Mouse (Mus musculus): ENCODE measurements around the gene Aif1. TPM values are rescaled to one million over a fixed set of nuclear protein-coding genes. Genes with fewer than 3 reads are reported as not detected.

The Aif1 gene
- polyA plus RNA-seq, 1 experiment = not detected

DNA sequence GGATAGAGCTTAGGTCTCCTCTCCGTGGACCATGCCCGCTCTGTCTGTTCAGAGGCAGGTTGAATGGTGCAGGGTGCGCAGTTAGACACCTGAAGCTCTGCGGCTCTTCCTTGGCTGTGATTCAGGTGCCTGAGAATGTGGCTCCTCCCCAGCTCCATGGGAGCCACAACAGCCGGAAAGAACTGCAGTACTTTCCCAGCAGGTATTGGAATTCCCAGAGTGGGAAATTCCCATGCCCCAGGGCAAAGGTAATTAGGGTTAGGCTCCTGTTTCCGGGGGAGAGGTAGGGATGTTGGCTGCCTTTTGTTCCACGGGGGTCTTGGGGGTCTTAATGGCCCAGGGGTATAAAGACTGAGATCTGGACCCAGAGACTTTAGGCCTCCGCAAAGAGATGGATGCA lies 23.1 kb upstream of the Aif1 start:
- Histone ChIP-seq H3K79me3 (ENCODE audit: low read depth) (no peaks in the 10 kb centered on the region), H3K79me2 (ENCODE audit: control insufficient read depth, insufficient read depth) (no peaks in the 10 kb centered on the region), H3K27me3 (ENCODE audit: control insufficient read depth, insufficient read depth, insufficient read length) (no peaks in the 10 kb centered on the region), H3ac (ENCODE audit: control insufficient read depth, insufficient read length, low read depth) (no peak overlapping the region), H3K36me3 (ENCODE audit: control insufficient read depth, insufficient read depth) (no peaks in the 10 kb centered on the region), H3K4me3 (ENCODE audit: insufficient read depth, poor library complexity, severe bottlenecking) (no peak overlapping the region)
- TF ChIP-seq USF1 (IDR thresholded peaks at IDR 0.05; ENCODE audit: low read depth) (no peak), MYOD1 (IDR thresholded peaks at IDR 0.05; ENCODE audit: control insufficient read depth, insufficient read length, low read depth) (no peak), FOSL1 (IDR thresholded peaks at IDR 0.05; ENCODE audit: insufficient read depth, low read length, poor library complexity, severe bottlenecking) (no peak), CEBPB (IDR thresholded peaks at IDR 0.05; ENCODE audit: low read depth) (no peak), CTCF (IDR thresholded peaks at IDR 0.05; ENCODE audit: control insufficient read depth, insufficient read depth, insufficient read length) (no peak), MYOG (IDR thresholded peaks at IDR 0.05; ENCODE audit: control insufficient read depth, extremely low read depth, insufficient read length) (no peak), MAX (IDR thresholded peaks at IDR 0.05) (no peak)

DNA sequence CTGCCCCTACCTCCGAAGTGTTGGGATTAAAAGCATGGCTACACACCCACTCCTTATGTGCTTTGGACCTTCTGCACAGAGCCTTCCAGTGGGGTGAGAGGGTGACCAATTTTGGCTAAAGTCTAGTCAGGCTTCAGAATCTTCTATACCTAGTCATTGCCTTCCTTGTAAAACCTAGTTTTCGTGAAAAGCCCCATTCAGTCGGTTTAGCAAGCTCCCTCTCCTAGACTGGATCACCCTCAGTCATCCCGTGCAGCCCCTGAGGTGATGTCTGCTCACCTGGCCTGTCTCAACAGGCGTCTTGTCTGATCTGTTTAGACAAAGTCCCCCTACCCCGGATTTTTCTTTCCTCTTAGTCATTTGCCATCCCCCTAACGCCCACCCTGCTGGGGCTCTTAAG lies 22.2 kb upstream of the Aif1 start:
- H3K4me3 ChIP-seq (ENCODE audit: insufficient read depth, poor library complexity, severe bottlenecking) = no peak overlapping the region
- no peaks in the 10 kb centered on the region for H3K36me3 ChIP-seq (ENCODE audit: control insufficient read depth, insufficient read depth)
- no peak overlapping the region for H3ac ChIP-seq (ENCODE audit: control insufficient read depth, insufficient read length, low read depth)
- H3K27me3 ChIP-seq (ENCODE audit: control insufficient read depth, insufficient read depth, insufficient read length) = no peaks in the 10 kb centered on the region
- no peaks in the 10 kb centered on the region for H3K79me3 ChIP-seq (ENCODE audit: low read depth)
- H3K79me2 ChIP-seq (ENCODE audit: control insufficient read depth, insufficient read depth) = no peaks in the 10 kb centered on the region
- TF ChIP-seq FOSL1 (IDR thresholded peaks at IDR 0.05; ENCODE audit: insufficient read depth, low read length, poor library complexity, severe bottlenecking) = no peak
- TF ChIP-seq MYOD1 (IDR thresholded peaks at IDR 0.05; ENCODE audit: control insufficient read depth, insufficient read length, low read depth) = no peak
- TF ChIP-seq USF1 (IDR thresholded peaks at IDR 0.05; ENCODE audit: low read depth) = no peak
- no peak for TF ChIP-seq CEBPB (IDR thresholded peaks at IDR 0.05; ENCODE audit: low read depth)
- TF ChIP-seq MYOG (IDR thresholded peaks at IDR 0.05; ENCODE audit: control insufficient read depth, extremely low read depth, insufficient read length) = no peak
- no peak for TF ChIP-seq CTCF (IDR thresholded peaks at IDR 0.05; ENCODE audit: control insufficient read depth, insufficient read depth, insufficient read length)
- TF ChIP-seq MAX (IDR thresholded peaks at IDR 0.05) = no peak

DNA sequence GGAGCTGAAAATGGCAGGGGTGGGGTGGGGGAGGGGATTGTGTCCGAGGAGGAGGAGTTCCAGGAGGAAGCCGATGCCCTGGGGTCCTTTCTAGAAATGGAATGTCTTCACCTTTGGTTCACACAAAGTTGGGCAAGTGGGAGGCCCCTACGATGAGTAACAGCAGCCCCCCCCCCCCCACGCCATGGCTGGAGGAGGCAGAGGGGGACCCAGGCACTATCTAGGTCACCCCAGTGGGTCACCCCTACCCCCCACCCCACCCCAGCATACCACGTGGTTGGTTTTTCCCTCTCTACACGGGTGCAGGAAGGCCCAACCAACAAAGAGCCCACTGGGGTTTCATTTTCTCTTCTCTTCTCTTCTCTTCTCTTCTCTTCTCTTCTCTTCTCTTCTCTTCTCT lies 21.3 kb upstream of the Aif1 start:
- Histone ChIP-seq H3K36me3 (ENCODE audit: control insufficient read depth, insufficient read depth) (no peaks in the 10 kb centered on the region), H3ac (ENCODE audit: control insufficient read depth, insufficient read length, low read depth) (no peak overlapping the region), H3K4me3 (ENCODE audit: insufficient read depth, poor library complexity, severe bottlenecking) (no peak overlapping the region), H3K79me3 (ENCODE audit: low read depth) (no peaks in the 10 kb centered on the region), H3K27me3 (ENCODE audit: control insufficient read depth, insufficient read depth, insufficient read length) (no peaks in the 10 kb centered on the region), H3K79me2 (ENCODE audit: control insufficient read depth, insufficient read depth) (no peaks in the 10 kb centered on the region)
- no peak for TF ChIP-seq CTCF (IDR thresholded peaks at IDR 0.05; ENCODE audit: control insufficient read depth, insufficient read depth, insufficient read length)
- TF ChIP-seq MAX (IDR thresholded peaks at IDR 0.05) = no peak
- TF ChIP-seq FOSL1 (IDR thresholded peaks at IDR 0.05; ENCODE audit: insufficient read depth, low read length, poor library complexity, severe bottlenecking) = no peak
- no peak for TF ChIP-seq CEBPB (IDR thresholded peaks at IDR 0.05; ENCODE audit: low read depth)
- no peak for TF ChIP-seq MYOG (IDR thresholded peaks at IDR 0.05; ENCODE audit: control insufficient read depth, extremely low read depth, insufficient read length)
- TF ChIP-seq MYOD1 (IDR thresholded peaks at IDR 0.05; ENCODE audit: control insufficient read depth, insufficient read length, low read depth) = no peak
- no peak for TF ChIP-seq USF1 (IDR thresholded peaks at IDR 0.05; ENCODE audit: low read depth)

DNA sequence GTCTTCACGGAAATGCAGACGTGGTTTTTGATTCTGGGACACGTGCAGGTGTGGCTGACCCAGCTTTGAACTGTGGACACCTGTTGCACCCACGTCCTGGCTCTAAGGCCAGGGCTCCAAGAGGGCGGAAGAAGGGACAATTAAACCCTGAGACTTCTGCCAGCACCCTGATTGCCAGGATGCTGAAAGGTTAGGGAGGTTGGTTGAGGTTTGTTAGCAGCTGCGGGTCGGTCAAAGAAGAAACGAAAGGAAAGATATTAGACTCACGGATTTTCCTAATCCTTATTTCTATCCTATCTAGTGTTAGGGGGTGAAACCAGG lies 20.4 kb upstream of the Aif1 start:
- no peaks in the 10 kb centered on the region for H3K27me3 ChIP-seq (ENCODE audit: control insufficient read depth, insufficient read depth, insufficient read length)

DNA sequence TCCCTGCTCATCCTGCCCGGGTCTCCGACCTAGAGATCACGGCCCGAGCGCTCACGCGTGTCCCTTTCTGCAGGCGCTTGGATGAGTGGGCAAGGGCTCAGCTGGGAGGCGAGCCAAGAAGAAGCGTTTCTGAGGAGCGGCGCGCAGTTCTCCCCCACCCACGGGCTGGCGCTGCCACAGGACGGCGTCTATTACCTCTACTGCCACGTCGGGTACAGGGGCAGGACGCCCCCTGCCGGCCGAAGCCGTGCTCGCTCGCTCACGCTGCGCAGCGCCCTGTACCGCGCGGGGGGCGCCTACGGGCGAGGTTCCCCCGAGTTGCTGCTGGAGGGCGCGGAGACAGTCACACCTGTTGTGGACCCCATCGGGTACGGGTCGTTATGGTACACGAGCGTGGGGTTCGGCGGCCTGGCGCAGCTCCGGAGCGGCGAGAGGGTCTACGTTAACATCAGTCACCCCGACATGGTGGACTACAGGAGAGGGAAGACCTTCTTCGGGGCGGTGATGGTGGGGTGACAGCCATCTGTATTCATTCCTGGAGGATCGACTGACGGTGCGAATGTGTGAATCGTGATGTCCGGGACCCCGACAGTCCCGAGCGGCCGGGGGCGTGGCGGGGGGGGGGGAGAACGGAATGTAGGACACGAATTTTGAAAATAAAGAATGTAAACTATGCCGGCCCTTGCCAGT lies 19.9 kb upstream of the Aif1 start:
- TF ChIP-seq MYOD1 (IDR thresholded peaks at IDR 0.05; ENCODE audit: control insufficient read depth, insufficient read length, low read depth) (no peak), CTCF (IDR thresholded peaks at IDR 0.05; ENCODE audit: control insufficient read depth, insufficient read depth, insufficient read length) (peak; percentile 99)

More for the DNA sequence above, 20.4 kb upstream of the Aif1 start:
- TF ChIP-seq USF1 (IDR thresholded peaks at IDR 0.05; ENCODE audit: low read depth) (no peak), MYOD1 (IDR thresholded peaks at IDR 0.05; ENCODE audit: control insufficient read depth, insufficient read length, low read depth) (peak; percentile 39)
- Histone ChIP-seq H3K4me3 (ENCODE audit: insufficient read depth, poor library complexity, severe bottlenecking) (no peak overlapping the region), H3K79me2 (ENCODE audit: control insufficient read depth, insufficient read depth) (no peaks in the 10 kb centered on the region), H3ac (ENCODE audit: control insufficient read depth, insufficient read length, low read depth) (no peak overlapping the region), H3K79me3 (ENCODE audit: low read depth) (no peaks in the 10 kb centered on the region), H3K36me3 (ENCODE audit: control insufficient read depth, insufficient read depth) (no peaks in the 10 kb centered on the region)

DNA sequence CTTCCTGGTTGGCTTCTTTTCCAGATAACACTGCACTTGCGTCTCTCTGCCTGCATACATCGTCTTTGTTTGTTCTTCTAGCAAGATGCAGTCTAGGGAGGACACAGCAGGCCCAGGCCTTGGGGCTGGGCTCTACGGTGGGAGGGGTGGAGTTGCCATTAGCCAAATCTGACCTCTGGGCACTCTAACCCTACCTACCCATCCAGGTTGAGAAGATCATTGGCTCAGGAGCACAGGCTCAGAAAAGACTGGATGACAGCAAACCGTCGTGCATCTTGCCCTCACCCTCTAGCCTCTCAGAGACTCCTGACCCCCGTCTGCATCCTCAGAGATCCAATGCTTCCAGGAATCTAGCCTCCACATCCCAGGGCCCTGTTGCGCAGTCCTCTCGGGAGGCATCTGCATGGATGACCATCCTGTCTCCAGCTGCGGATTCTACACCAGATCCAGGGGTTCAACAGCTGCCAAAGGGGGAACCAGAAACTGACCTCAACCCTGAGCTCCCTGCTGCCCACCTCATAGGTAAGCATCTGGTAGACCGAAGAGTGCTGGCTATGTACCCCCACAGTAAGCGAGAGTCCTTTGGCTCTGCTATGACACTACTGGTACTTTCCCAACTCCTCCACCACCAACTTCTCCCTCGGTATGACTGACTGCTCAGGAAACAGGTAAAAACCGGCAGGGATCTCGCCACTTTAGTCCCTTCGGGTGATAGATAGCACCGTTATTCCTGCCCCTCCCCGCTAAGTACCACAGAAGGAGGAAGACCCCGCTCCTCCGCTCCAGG lies 19.2 kb upstream of the Aif1 start:
- Histone ChIP-seq H3K4me3 (ENCODE audit: insufficient read depth, poor library complexity, severe bottlenecking) (no peak overlapping the region), H3K79me3 (ENCODE audit: low read depth) (no peaks in the 10 kb centered on the region), H3K36me3 (ENCODE audit: control insufficient read depth, insufficient read depth) (no peaks in the 10 kb centered on the region), H3K79me2 (ENCODE audit: control insufficient read depth, insufficient read depth) (no peaks in the 10 kb centered on the region), H3ac (ENCODE audit: control insufficient read depth, insufficient read length, low read depth) (no peak overlapping the region), H3K27me3 (ENCODE audit: control insufficient read depth, insufficient read depth, insufficient read length) (no peaks in the 10 kb centered on the region)
- TF ChIP-seq MAX (IDR thresholded peaks at IDR 0.05) (no peak), USF1 (IDR thresholded peaks at IDR 0.05; ENCODE audit: low read depth) (no peak), CTCF (IDR thresholded peaks at IDR 0.05; ENCODE audit: control insufficient read depth, insufficient read depth, insufficient read length) (no peak), FOSL1 (IDR thresholded peaks at IDR 0.05; ENCODE audit: insufficient read depth, low read length, poor library complexity, severe bottlenecking) (no peak), CEBPB (IDR thresholded peaks at IDR 0.05; ENCODE audit: low read depth) (no peak), MYOG (IDR thresholded peaks at IDR 0.05; ENCODE audit: control insufficient read depth, extremely low read depth, insufficient read length) (no peak), MYOD1 (IDR thresholded peaks at IDR 0.05; ENCODE audit: control insufficient read depth, insufficient read length, low read depth) (no peak)

More for the DNA sequence above, 19.9 kb upstream of the Aif1 start:
- Histone ChIP-seq H3ac (ENCODE audit: control insufficient read depth, insufficient read length, low read depth) (peak overlapping the region; percentile 51), H3K79me3 (ENCODE audit: low read depth) (no peaks in the 10 kb centered on the region), H3K36me3 (ENCODE audit: control insufficient read depth, insufficient read depth) (no peaks in the 10 kb centered on the region), H3K79me2 (ENCODE audit: control insufficient read depth, insufficient read depth) (no peaks in the 10 kb centered on the region), H3K27me3 (ENCODE audit: control insufficient read depth, insufficient read depth, insufficient read length) (no peaks in the 10 kb centered on the region), H3K4me3 (ENCODE audit: insufficient read depth, poor library complexity, severe bottlenecking) (no peak overlapping the region)

All from C2C12 (cell line).